Mouse (Mus musculus) limb, embryonic 15.5 days (tissue): ENCODE results near the gene Bola3. TPM values are rescaled to one million over a fixed set of nuclear protein-coding genes. Genes with fewer than 3 reads are reported as not detected.

Experiments
- ATAC-seq: fragments of 200-750 bp; cut with Nextera tagmentation; 2 replicates; pipeline ENCODE4 v1.8.0; 2017; ENCODE audit warnings: low read depth, moderate TSS enrichment; ENCODE audit not compliant: insufficient number of reproducible peaks, low FRiP score, low TSS enrichment
- H3K27ac ChIP-seq: fragments of 300-500 bp; sonication (generic); 2 replicates; pipeline ENCODE4 v1.5.1; 2015; ENCODE audit warnings: moderate library complexity, mild to moderate bottlenecking, inconsistent platforms
- H3K27me3 ChIP-seq: fragments of 300-500 bp; sonication (generic); 2 replicates; pipeline ENCODE4 v1.6.1; 2015; ENCODE audit warnings: inconsistent platforms
- H3K36me3 ChIP-seq: fragments of 300-500 bp; sonication (generic); 2 replicates; pipeline ENCODE4 v1.6.1; 2015; ENCODE audit warnings: inconsistent platforms
- H3K4me1 ChIP-seq: fragments of 300-500 bp; sonication (generic); 2 replicates; pipeline ENCODE4 v1.6.1; 2015; ENCODE audit warnings: inconsistent platforms
- H3K4me2 ChIP-seq: fragments of 300-500 bp; sonication (generic); 2 replicates; pipeline ENCODE4 v1.6.1; 2015; ENCODE audit warnings: mild to moderate bottlenecking, inconsistent platforms
- H3K4me3 ChIP-seq: fragments of 300-500 bp; sonication (generic); 2 replicates; pipeline ENCODE4 v1.5.1; 2015; ENCODE audit warnings: mild to moderate bottlenecking, inconsistent platforms
- H3K9ac ChIP-seq: fragments of 300-500 bp; sonication (generic); 2 replicates; pipeline ENCODE4 v1.6.1; 2015; ENCODE audit warnings: inconsistent platforms
- H3K9me3 ChIP-seq: fragments of 300-500 bp; sonication (generic); 2 replicates; pipeline ENCODE4 v1.6.1; 2016; ENCODE audit warnings: inconsistent platforms
- WGBS: fragments of 180-500 bp; shearing (Covaris S2); methylation state at CpG from one replicate; pipeline ENCODE4 v1.1.7; 2015; 5-methylcytosine and 5-hydroxymethylcytosine counted together
- microRNA-seq: library from miRNA; unstranded; fragments of <30 nt; microRNA quantifications from one replicate; pipeline ENCODE4, GENCODE M21; 2016
- polyA plus RNA-seq: library from polyadenylated mRNA; unstranded; fragments of >200 nt; fragmentation: Nextera tagmentation; extraction: Ambion mirVana; gene quantifications from 2 replicates; pipeline ENCODE4 v1.2.1, GENCODE M21; 2015

Gene Bola3
- polyA plus RNA-seq, 1 experiment from 2014 or later, result 104 TPM

DNA sequence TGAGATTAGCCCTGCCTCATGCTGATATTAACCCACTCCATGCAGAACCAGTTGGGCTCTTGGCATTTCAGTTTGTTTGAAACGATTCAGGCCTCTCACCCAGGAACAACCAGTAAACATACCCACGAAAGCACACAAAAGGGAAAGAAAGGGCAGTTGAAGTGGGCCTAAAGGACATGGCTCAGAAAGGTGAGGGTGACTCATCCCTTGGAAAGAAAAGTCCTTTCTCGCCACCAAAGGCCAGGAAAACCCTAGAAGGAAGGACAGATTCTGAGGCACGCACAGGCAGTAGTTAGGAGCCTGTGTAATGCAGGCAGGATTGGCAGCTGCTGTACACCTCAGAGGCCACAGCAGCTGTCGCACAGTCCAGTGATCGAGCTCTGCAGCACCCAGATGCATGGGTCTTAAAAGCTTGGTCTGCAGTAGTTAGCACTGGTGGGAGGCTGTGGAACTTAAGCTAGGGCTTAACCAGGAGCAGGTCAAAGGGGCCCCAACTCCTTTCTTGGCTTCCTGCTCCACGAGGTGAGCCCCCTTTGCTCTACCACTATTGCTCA, 56.6 kb downstream of the Bola3 start:
- Histone ChIP-seq H3K27ac (no peak overlapping the region), H3K4me2 (no peak overlapping the region), H3K4me1 (peaks cover 12% of the 10 kb centered on the region; the same call in 1 of the 2 replicates), H3K27me3 (no peaks in the 10 kb centered on the region), H3K9me3 (no peaks in the 10 kb centered on the region), H3K4me3 (no peak overlapping the region), H3K36me3 (peaks cover 43% of the 10 kb centered on the region), H3K9ac (no peak overlapping the region)
- WGBS, result 75% methylated on average over 7 of the region's 7 CpGs
- no peak for ATAC-seq

DNA sequence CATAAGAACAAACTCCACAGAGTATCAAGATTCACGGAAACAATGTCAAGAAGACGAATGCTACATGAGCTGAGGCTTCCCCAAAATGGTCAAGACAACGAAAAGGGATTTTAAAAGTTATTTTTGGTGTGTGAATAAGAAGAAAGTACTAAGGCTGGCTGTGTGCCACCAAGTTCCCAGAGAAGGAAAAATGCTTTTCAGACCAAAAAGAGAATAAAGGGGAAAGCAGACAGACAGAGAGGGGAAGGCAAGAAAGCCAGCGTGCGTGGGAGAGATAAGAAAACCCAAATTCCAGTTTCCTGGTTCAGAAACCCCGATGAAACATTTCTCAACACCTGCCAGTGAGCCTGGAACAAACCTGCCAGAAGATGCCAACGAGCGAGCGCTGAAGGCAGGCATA, 59.6 kb downstream of the Bola3 start:
- Histone ChIP-seq H3K27ac (peak overlapping the region; percentile 28; the same call in 1 of the 2 replicates), H3K4me3 (no peak overlapping the region), H3K27me3 (no peaks in the 10 kb centered on the region), H3K4me2 (no peak overlapping the region), H3K36me3 (peaks cover 19% of the 10 kb centered on the region), H3K9ac (no peak overlapping the region), H3K9me3 (no peaks in the 10 kb centered on the region), H3K4me1 (peaks cover 40% of the 10 kb centered on the region)
- no peak for ATAC-seq
- WGBS, result 72% methylated on average over 9 of the region's 9 CpGs

Small RNA genes lying within 50 kb of the gene (microRNA-seq; reads per million reads assigned to microRNA genes)
- not detected for gene Mir6374

Other genes with a start within 250 kb of the Bola3 start
- gene Ccdc142, start 247.5 kb upstream of the Bola3 start, polyA plus RNA-seq, result 2.0 and 2.5 TPM in 2 replicates
- gene Gm42688, start 247.5 kb upstream of the Bola3 start, polyA plus RNA-seq, result 2.5 and 3.5 TPM in 2 replicates
- gene Mrpl53, start 240.1 kb upstream of the Bola3 start, polyA plus RNA-seq, result 119 and 123 TPM in 2 replicates
- gene Mogs, start 233.7 kb upstream of the Bola3 start, polyA plus RNA-seq, result 41.8 and 53.8 TPM in 2 replicates
- 89.8 and 91.4 TPM in 2 replicates for gene Wbp1, start 227.6 kb upstream of the Bola3 start, polyA plus RNA-seq
- gene Ino80b, start 223.7 kb upstream of the Bola3 start, polyA plus RNA-seq, result 9.9 and 10.0 TPM in 2 replicates
- gene Rtkn, start 213.7 kb upstream of the Bola3 start, polyA plus RNA-seq, result 76.7 and 79.5 TPM in 2 replicates
- 4.8 and 5.4 TPM in 2 replicates for gene Wdr54, start 192.8 kb upstream of the Bola3 start, polyA plus RNA-seq
- gene 1700003E16Rik, start 192.7 kb upstream of the Bola3 start, polyA plus RNA-seq, result 3.1 and 3.4 TPM in 2 replicates
- 90.3 and 91.9 TPM in 2 replicates for gene Dctn1, start 183.2 kb upstream of the Bola3 start, polyA plus RNA-seq
- 0.06 and 0.07 TPM in 2 replicates for gene Slc4a5, start 129.3 kb upstream of the Bola3 start, polyA plus RNA-seq
- 31.1 and 34.0 TPM in 2 replicates for gene Mthfd2, start 23.2 kb upstream of the Bola3 start, polyA plus RNA-seq
- 67.8 and 68.7 TPM in 2 replicates for gene Mob1a, start 23.1 kb upstream of the Bola3 start, polyA plus RNA-seq
- 57.1 and 59.5 TPM in 2 replicates for gene Tet3, start 109.9 kb downstream of the Bola3 start, polyA plus RNA-seq
- gene Dguok, start 157.8 kb downstream of the Bola3 start, polyA plus RNA-seq, result 86.6 and 88.6 TPM in 2 replicates
- gene Actg2, start 187.1 kb downstream of the Bola3 start, polyA plus RNA-seq, result 9.5 and 12.7 TPM in 2 replicates
- 30.8 and 34.2 TPM in 2 replicates for gene Stambp, start 223.6 kb downstream of the Bola3 start, polyA plus RNA-seq